Mouse (Mus musculus) intestine, embryonic 14.5 days (tissue): Measurements from ENCODE around the gene Siva1. TPM values are rescaled to one million over a fixed set of nuclear protein-coding genes. Genes with fewer than 3 reads are reported as not detected.
A peak's percentile ranks its signal among the peaks of the same experiment; 100 is the strongest.

ENCODE experiments used
- ATAC-seq: fragments of 200-750 bp; cut with Nextera tagmentation; replicated peaks from 2 replicates; pipeline ENCODE4 v1.8.0; 2017; ENCODE audit warnings: low read depth, moderate number of reproducible peaks, moderate TSS enrichment, moderate library complexity; ENCODE audit not compliant: low FRiP score, low TSS enrichment
- DNase-seq: peaks from one replicate; pipeline ENCODE4 v3.0.0-alpha.2; 2018; ENCODE audit warnings: low spot score
- H3K27ac ChIP-seq: fragments of 300-500 bp; sonication (generic); 2 replicates; pipeline ENCODE4 v1.5.1; 2014; ENCODE audit warnings: low read depth, mild to moderate bottlenecking, control low read depth
- H3K27me3 ChIP-seq: fragments of 300-500 bp; sonication (generic); replicated peaks from 2 replicates; pipeline ENCODE4 v1.6.1; 2014; ENCODE audit warnings: low read length, control low read depth; ENCODE audit not compliant: control insufficient read depth, insufficient read depth
- H3K36me3 ChIP-seq: fragments of 300-500 bp; sonication (generic); 2 replicates; pipeline ENCODE4 v1.6.1; 2014; ENCODE audit warnings: low read length, control low read depth; ENCODE audit not compliant: control insufficient read depth, insufficient read depth
- H3K4me1 ChIP-seq: fragments of 300-500 bp; sonication (generic); replicated peaks from 2 replicates; pipeline ENCODE4 v1.6.1; 2014; ENCODE audit warnings: low read length, control low read depth, mixed read lengths; ENCODE audit not compliant: control insufficient read depth, insufficient read depth
- H3K4me2 ChIP-seq: fragments of 300-500 bp; sonication (generic); 2 replicates; pipeline ENCODE4 v1.6.1; 2014; ENCODE audit warnings: low read length
- H3K4me3 ChIP-seq: fragments of 300-500 bp; sonication (generic); 2 replicates; pipeline ENCODE4 v1.5.1; 2014; ENCODE audit warnings: low read depth, low read length, control low read depth, mixed read lengths
- H3K9ac ChIP-seq: fragments of 300-500 bp; sonication (generic); 2 replicates; pipeline ENCODE4 v1.6.1; 2014; ENCODE audit warnings: mild to moderate bottlenecking, low read length
- H3K9me3 ChIP-seq: fragments of 300-500 bp; sonication (generic); 2 replicates; pipeline ENCODE4 v1.6.1; 2016; ENCODE audit warnings: low read length, control low read depth; ENCODE audit not compliant: control insufficient read depth
- WGBS: fragments of 180-500 bp; shearing (Covaris S2); extraction: QIAGEN DNeasy Blood & Tissue Kit; methylation state at CpG from one replicate; pipeline ENCODE4 v1.1.7; 2014; 5-methylcytosine and 5-hydroxymethylcytosine counted together
- polyA plus RNA-seq: library from polyadenylated mRNA; unstranded; fragments of >200 nt; fragmentation: Nextera tagmentation; extraction: Ambion mirVana; gene quantifications from 2 replicates; pipeline ENCODE4 v1.2.1, GENCODE M21; 2014

Siva1 gene
- polyA plus RNA-seq, 1 experiment from 2014 or later: 324 TPM

GRCm38 (mm10) chr12:112628197-112628596 lies 16.3 kb upstream of the Siva1 start:
- ATAC-seq: no peak
- no peaks in the 10 kb centered on the region for H3K27me3 ChIP-seq
- no peak overlapping the region for H3K4me3 ChIP-seq
- no peaks in the 10 kb centered on the region for H3K36me3 ChIP-seq
- H3K9ac ChIP-seq: no peak overlapping the region
- DNase-seq: no peak
- H3K27ac ChIP-seq: no peak overlapping the region
- H3K9me3 ChIP-seq: no peaks in the 10 kb centered on the region
- H3K4me1 ChIP-seq: peaks cover 23% of the 10 kb centered on the region
- 87% methylated on average over 6 of the region's 6 CpGs for WGBS
- H3K4me2 ChIP-seq: no peak overlapping the region

DNA sequence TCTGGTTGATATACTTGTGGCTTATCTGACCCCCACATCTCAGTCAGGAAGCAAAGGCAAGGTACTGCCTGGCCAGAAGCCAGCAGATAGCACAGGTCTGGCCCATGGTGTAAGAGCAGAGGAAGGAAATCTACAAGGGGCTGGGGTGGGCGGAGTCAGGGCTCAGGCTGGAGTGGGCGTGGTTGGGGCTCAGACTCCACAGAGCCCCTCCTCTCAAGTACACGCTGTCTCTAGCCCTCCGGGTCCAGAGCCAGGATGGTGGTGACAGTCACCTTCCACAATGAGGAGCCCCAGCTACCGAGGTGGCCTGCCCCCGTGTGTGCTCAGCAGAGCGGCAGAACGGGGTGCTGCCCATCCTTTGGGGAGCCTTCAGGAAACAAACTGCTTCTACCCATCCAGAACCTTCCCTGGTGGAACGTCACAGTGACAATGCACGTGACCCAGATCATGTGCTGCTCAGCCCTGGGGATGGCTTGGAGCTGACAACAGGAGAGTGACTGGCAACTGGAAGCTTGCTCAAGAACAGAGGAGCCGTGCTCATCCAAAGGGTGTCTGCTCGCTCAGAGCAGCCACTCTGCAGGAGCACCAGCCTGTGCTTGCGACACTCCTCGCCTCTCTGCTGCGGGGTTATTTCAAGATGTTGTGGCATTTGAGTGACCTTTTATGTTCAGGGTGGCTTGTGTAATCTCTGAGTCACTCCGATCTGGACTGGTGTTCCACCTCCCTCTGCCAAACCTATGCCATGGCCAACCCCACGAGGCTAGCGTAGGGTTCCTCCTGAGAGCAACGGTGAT lies 15.4 kb upstream of the Siva1 start:
- peak overlapping the region; percentile 22; the same call in 1 of the 2 replicates for H3K4me3 ChIP-seq

GRCm38 (mm10) chr12:112630029-112630428 lies 14.4 kb upstream of the Siva1 start:
- H3K4me3 ChIP-seq: no peak overlapping the region
- 95% methylated on average over 12 of the region's 12 CpGs for WGBS
- H3K27ac ChIP-seq: no peak overlapping the region
- no peaks in the 10 kb centered on the region for H3K9me3 ChIP-seq
- H3K4me2 ChIP-seq: no peak overlapping the region
- H3K36me3 ChIP-seq: no peaks in the 10 kb centered on the region
- H3K27me3 ChIP-seq: no peaks in the 10 kb centered on the region
- H3K9ac ChIP-seq: no peak overlapping the region
- H3K4me1 ChIP-seq: peaks cover 23% of the 10 kb centered on the region
- no peak for DNase-seq
- ATAC-seq: no peak

More for the DNA sequence above, 15.4 kb upstream of the Siva1 start:
- 35% methylated on average over 19 of the region's 19 CpGs for WGBS
- 0 out of 2 replicates have a peak overlapping the region, but pooled peaks have one; percentile 27 for H3K9ac ChIP-seq
- H3K4me2 ChIP-seq: peak overlapping the region; percentile 53
- DNase-seq (peak; percentile 78), ATAC-seq (peak; percentile 83)
- no peaks in the 10 kb centered on the region for H3K9me3 ChIP-seq
- no peaks in the 10 kb centered on the region for H3K27me3 ChIP-seq
- H3K36me3 ChIP-seq: no peaks in the 10 kb centered on the region
- peaks cover 23% of the 10 kb centered on the region for H3K4me1 ChIP-seq
- no peak overlapping the region for H3K27ac ChIP-seq

DNA sequence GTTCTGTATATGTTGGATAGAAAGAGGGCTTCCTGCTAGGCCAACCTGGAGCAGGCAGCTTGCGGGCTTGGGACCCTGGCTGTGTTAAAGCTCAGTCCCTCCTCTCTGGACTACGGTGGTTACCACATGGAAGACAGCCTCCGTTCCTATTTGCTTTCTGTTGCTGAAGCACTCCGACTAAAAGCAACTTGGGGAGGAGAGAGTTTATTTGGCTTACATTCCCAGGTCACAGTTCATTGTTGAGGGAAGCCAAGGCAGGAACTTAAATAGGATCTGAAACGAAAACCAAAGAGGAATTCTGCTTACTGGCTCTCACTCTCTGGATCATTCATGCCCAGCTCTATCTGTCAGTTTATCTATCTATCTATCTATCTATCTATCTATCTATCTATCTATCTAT lies 13.7 kb upstream of the Siva1 start:
- Histone ChIP-seq H3K9me3 (no peaks in the 10 kb centered on the region), H3K27ac (no peak overlapping the region), H3K36me3 (no peaks in the 10 kb centered on the region), H3K4me1 (peaks cover 23% of the 10 kb centered on the region), H3K4me3 (no peak overlapping the region), H3K27me3 (no peaks in the 10 kb centered on the region), H3K9ac (no peak overlapping the region), H3K4me2 (no peak overlapping the region)
- 60% methylated on average over 5 of the region's 5 CpGs for WGBS
- DNase-seq (no peak), ATAC-seq (no peak)

- 9% methylated on average over 1 of the region's 1 CpGs for WGBS
- Histone ChIP-seq H3K9me3 (no peaks in the 10 kb centered on the region), H3K27me3 (no peaks in the 10 kb centered on the region), H3K9ac (no peak overlapping the region), H3K4me3 (no peak overlapping the region), H3K27ac (peak overlapping the region; percentile 77; the same call in 1 of the 2 replicates), H3K36me3 (no peaks in the 10 kb centered on the region), H3K4me1 (peaks cover 23% of the 10 kb centered on the region), H3K4me2 (no peak overlapping the region)
- ATAC-seq (no peak), DNase-seq (no peak)
Observed at GRCm38 (mm10) chr12:112631472-112631871, 13.0 kb upstream of the Siva1 start.

DNA sequence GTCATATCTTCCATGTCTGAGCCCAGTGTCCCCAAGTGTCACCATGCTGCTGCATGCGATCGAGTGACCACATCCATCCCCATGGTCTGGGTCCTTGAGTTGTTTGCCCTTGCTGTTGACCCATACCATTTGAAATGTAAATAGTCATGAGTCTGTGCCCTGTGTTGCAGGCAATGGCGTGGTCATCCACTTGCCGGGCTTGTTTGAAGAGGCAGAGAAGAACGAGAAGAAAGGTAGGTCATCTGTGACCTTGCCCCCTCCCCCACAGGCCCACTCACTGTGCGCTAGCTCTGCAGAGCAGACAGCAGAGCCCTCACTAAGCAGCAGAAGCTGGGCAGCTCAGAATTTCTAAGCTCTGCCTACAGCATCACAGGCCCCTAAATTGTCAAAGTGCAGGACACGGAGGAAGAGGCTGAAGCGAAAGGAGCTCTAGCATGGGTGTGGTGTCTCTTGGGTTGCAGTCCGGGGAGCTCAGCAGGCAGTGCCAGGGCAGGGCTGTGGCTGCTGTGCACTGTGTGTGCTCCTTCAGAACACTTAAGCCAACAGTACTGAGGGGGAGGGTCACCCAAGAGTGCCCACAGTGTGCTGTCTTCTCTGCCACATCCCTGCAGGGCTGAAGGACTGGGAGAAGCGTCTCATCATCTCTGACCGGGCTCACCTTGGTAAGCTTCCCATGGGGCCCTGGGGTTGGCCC lies 12.2 kb upstream of the Siva1 start:
- H3K27me3 ChIP-seq: no peaks in the 10 kb centered on the region
- H3K4me3 ChIP-seq: no peak overlapping the region
- no peaks in the 10 kb centered on the region for H3K9me3 ChIP-seq
- H3K27ac ChIP-seq: peak overlapping the region; percentile 77; the same call in 1 of the 2 replicates
- no peak for DNase-seq
- ATAC-seq: no peak
- no peak overlapping the region for H3K4me2 ChIP-seq
- WGBS: 57% methylated on average over 11 of the region's 11 CpGs
- H3K4me1 ChIP-seq: peaks cover 23% of the 10 kb centered on the region
- H3K9ac ChIP-seq: no peak overlapping the region
- no peaks in the 10 kb centered on the region for H3K36me3 ChIP-seq

GRCm38 (mm10) chr12:112632907-112633306 lies 11.6 kb upstream of the Siva1 start:
- no peak overlapping the region for H3K4me3 ChIP-seq
- WGBS: 72% methylated on average over 5 of the region's 5 CpGs
- H3K27me3 ChIP-seq: no peaks in the 10 kb centered on the region
- no peak overlapping the region for H3K9ac ChIP-seq
- H3K36me3 ChIP-seq: no peaks in the 10 kb centered on the region
- no peak overlapping the region for H3K27ac ChIP-seq
- no peak for DNase-seq
- ATAC-seq: no peak
- H3K4me2 ChIP-seq: no peak overlapping the region
- no peaks in the 10 kb centered on the region for H3K9me3 ChIP-seq
- H3K4me1 ChIP-seq: peaks cover 23% of the 10 kb centered on the region

DNA sequence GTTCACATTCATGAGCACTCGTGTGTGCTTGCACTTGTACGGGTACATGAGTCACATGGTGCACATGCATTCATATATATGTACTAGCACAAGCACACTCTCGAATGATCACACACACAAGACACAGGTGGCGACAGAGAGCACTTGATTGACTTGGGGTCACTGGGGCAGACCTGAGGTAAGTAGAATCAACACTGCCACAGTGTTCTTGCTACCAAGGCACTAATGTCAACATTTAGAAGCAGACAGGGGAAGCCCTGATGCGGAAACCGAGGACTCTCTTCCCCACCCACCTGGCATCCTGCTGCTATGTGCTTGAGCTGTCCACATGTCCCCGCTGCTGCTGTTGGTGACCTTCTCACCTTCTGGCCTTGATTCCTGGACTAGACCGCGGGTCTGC lies 10.8 kb upstream of the Siva1 start:
- Histone ChIP-seq H3K27ac (no peak overlapping the region), H3K9ac (no peak overlapping the region), H3K9me3 (no peaks in the 10 kb centered on the region), H3K27me3 (no peaks in the 10 kb centered on the region), H3K4me1 (peaks cover 21% of the 10 kb centered on the region), H3K4me2 (no peak overlapping the region), H3K4me3 (no peak overlapping the region), H3K36me3 (no peaks in the 10 kb centered on the region)
- ATAC-seq (no peak), DNase-seq (no peak)
- WGBS: 64% methylated on average over 9 of the region's 9 CpGs
